Mouse (Mus musculus) kidney, postnatal 4 days (tissue): ENCODE results near the gene Extl1.
A peak's percentile ranks its signal among the peaks of the same experiment; 100 is the strongest.

Experiments used
- DNase-seq, 2 experiments: peaks; one replicate each; pipeline ENCODE4 v3.0.0; 2021; ENCODE audit warnings: mixed read lengths in 2 of 2

The Extl1 gene

GRCm38 (mm10) chr4:134388397-134388796 is 4.7 kb upstream of the Extl1 start:
- peak; percentile 87 to 88 for DNase-seq

GRCm38 (mm10) chr4:134387268-134387667 is 3.6 kb upstream of the Extl1 start:
- DNase-seq = peak; percentile 24 to 62

GRCm38 (mm10) chr4:134379510-134379909 is 4.1 kb downstream of the Extl1 start:
- no peak for DNase-seq

GRCm38 (mm10) chr4:134378089-134378615 is 5.5 kb downstream of the Extl1 start:
- DNase-seq = no peak

- no peak for DNase-seq
Observed at GRCm38 (mm10) chr4:134374306-134374705, 9.3 kb downstream of the Extl1 start.

GRCm38 (mm10) chr4:134373295-134373694 is 10.4 kb downstream of the Extl1 start:
- no peak for DNase-seq

- DNase-seq = peak; percentile 85 to 90
Observed at GRCm38 (mm10) chr4:134372294-134372747, 11.3 kb downstream of the Extl1 start.

- peak in 1 of 2 experiments; percentile 37 for DNase-seq
Observed at GRCm38 (mm10) chr4:134371316-134371855, 12.3 kb downstream of the Extl1 start.

- peak in 1 of 2 experiments; percentile 33 for DNase-seq
Observed at GRCm38 (mm10) chr4:134370649-134371221, 12.9 kb downstream of the Extl1 start.

- DNase-seq = no peak
Observed at GRCm38 (mm10) chr4:134365280-134365679, 18.4 kb downstream of the Extl1 start.

- DNase-seq = peak; percentile 68 to 76
Observed at GRCm38 (mm10) chr4:134362586-134362985, 21.1 kb downstream of the Extl1 start.

- peak in 1 of 2 experiments; percentile 40 for DNase-seq
Observed at GRCm38 (mm10) chr4:134362124-134362523, 21.5 kb downstream of the Extl1 start.

GRCm38 (mm10) chr4:134361215-134361614 is 22.4 kb downstream of the Extl1 start:
- peak in 1 of 2 experiments; percentile 33 for DNase-seq

- DNase-seq = no peak
Observed at GRCm38 (mm10) chr4:134359649-134360048, 24.0 kb downstream of the Extl1 start.

- no peak for DNase-seq
Observed at GRCm38 (mm10) chr4:134357461-134357771, 26.2 kb downstream of the Extl1 start.

GRCm38 (mm10) chr4:134356591-134357460 is 26.8 kb downstream of the Extl1 start:
- DNase-seq = peak; percentile 87 to 89

- peak; percentile 63 to 78 for DNase-seq
Observed at GRCm38 (mm10) chr4:134355841-134356452, 27.7 kb downstream of the Extl1 start.

GRCm38 (mm10) chr4:134353527-134354409 is 29.9 kb downstream of the Extl1 start:
- DNase-seq = peak in 1 of 2 experiments; percentile 17

- peak; percentile 22 to 37 for DNase-seq
Observed at GRCm38 (mm10) chr4:134352929-134353328, 30.7 kb downstream of the Extl1 start.

- DNase-seq = no peak
Observed at GRCm38 (mm10) chr4:134352261-134352707, 31.4 kb downstream of the Extl1 start.

GRCm38 (mm10) chr4:134351329-134352260 is 32.1 kb downstream of the Extl1 start:
- DNase-seq = peak in 1 of 2 experiments; percentile 51
